Mouse (Mus musculus): ENCODE results near the gene Pcsk6. TPM values are rescaled to one million over a fixed set of nuclear protein-coding genes. Genes with fewer than 3 reads are reported as not detected.
"Not testable (repeated sequence)": the region's sequence is repeated elsewhere in the genome, so short reads cannot be mapped to it uniquely, and the experiment has no call there.

The Pcsk6 gene
- 0.69 and 0.85 TPM in 2 replicates for polyA plus RNA-seq (2014; fragmentation: Nextera tagmentation; extraction: Ambion mirVana)

GRCm38 (mm10) chr7:65861591-65862472 is at the start of gene Pcsk6:
Gene Pcsk6, plus strand, starts transcription at chr7:65861734.
- Histone ChIP-seq H3K36me3 (ENCODE audit: control insufficient read depth, insufficient read depth, low read length) (no peaks in the 10 kb centered on the region), H3K27ac (ENCODE audit: low read depth, low read length) (no peak within 1 kb of the TSS), H3K4me3 (ENCODE audit: low read depth, low read length) (peak within 1 kb of the TSS; percentile 58), H3K9me3 (ENCODE audit: control insufficient read depth, low read length) (no peaks in the 10 kb centered on the region), H3K27me3 (ENCODE audit: control insufficient read depth, insufficient read depth, low read length) (peaks cover 33% of the 10 kb centered on the region), H3K4me2 (peak within 1 kb of the TSS; percentile 98), H3K9ac (ENCODE audit: low read length) (peak within 1 kb of the TSS; percentile 61), H3K4me1 (ENCODE audit: control insufficient read depth, insufficient read depth, low read length) (peaks cover 5% of the 10 kb centered on the region)
- ATAC-seq (ENCODE audit: low FRiP score) (peak; percentile 83), DNase-seq (ENCODE audit: low spot score, missing footprints) (peak; percentile 94)
- under 1% methylated on average over 64 of the region's 111 CpGs for WGBS

GRCm38 (mm10) chr7:65813611-65814212 is 47.8 kb upstream of the Pcsk6 start:
- Histone ChIP-seq H3K4me3 (ENCODE audit: low read depth, low read length) (no peak overlapping the region), H3K9me3 (ENCODE audit: control insufficient read depth, low read length) (no peaks in the 10 kb centered on the region), H3K36me3 (ENCODE audit: control insufficient read depth, insufficient read depth, low read length) (no peaks in the 10 kb centered on the region), H3K27me3 (ENCODE audit: control insufficient read depth, insufficient read depth, low read length) (no peaks in the 10 kb centered on the region), H3K4me1 (ENCODE audit: control insufficient read depth, insufficient read depth, low read length) (no peaks in the 10 kb centered on the region), H3K27ac (ENCODE audit: low read depth, low read length) (no peak overlapping the region), H3K9ac (ENCODE audit: low read length) (no peak overlapping the region), H3K4me2 (no peak overlapping the region)
- 80% methylated on average over 8 of the region's 8 CpGs for whole genome bisulfite sequencing
- DNase-seq (ENCODE audit: low spot score, missing footprints) (no peak), ATAC-seq (ENCODE audit: low FRiP score) (no peak)

- Histone ChIP-seq H3K27ac (ENCODE audit: low read depth, low read length) (no peak overlapping the region), H3K36me3 (ENCODE audit: control insufficient read depth, insufficient read depth, low read length) (no peaks in the 10 kb centered on the region), H3K9ac (ENCODE audit: low read length) (no peak overlapping the region), H3K27me3 (ENCODE audit: control insufficient read depth, insufficient read depth, low read length) (no peaks in the 10 kb centered on the region), H3K4me2 (no peak overlapping the region), H3K4me1 (ENCODE audit: control insufficient read depth, insufficient read depth, low read length) (no peaks in the 10 kb centered on the region; the same call in 1 of the 2 replicates), H3K4me3 (ENCODE audit: low read depth, low read length) (no peak overlapping the region), H3K9me3 (ENCODE audit: control insufficient read depth, low read length) (no peaks in the 10 kb centered on the region)
- WGBS, result 95% methylated on average over 8 of the region's 8 CpGs
- DNase-seq (ENCODE audit: low spot score, missing footprints) (no peak), ATAC-seq (ENCODE audit: low FRiP score) (no peak)
These were observed 44.0 kb upstream of the Pcsk6 start for GRCm38 (mm10) chr7:65817564-65817963.

- Histone ChIP-seq H3K36me3 (ENCODE audit: control insufficient read depth, insufficient read depth, low read length) (no peaks in the 10 kb centered on the region), H3K27me3 (ENCODE audit: control insufficient read depth, insufficient read depth, low read length) (no peaks in the 10 kb centered on the region), H3K4me2 (no peak overlapping the region), H3K4me1 (ENCODE audit: control insufficient read depth, insufficient read depth, low read length) (no peaks in the 10 kb centered on the region; the same call in 1 of the 2 replicates), H3K9me3 (ENCODE audit: control insufficient read depth, low read length) (no peaks in the 10 kb centered on the region), H3K4me3 (ENCODE audit: low read depth, low read length) (no peak overlapping the region), H3K9ac (ENCODE audit: low read length) (no peak overlapping the region), H3K27ac (ENCODE audit: low read depth, low read length) (no peak overlapping the region)
- ATAC-seq (ENCODE audit: low FRiP score) (no peak), DNase-seq (ENCODE audit: low spot score, missing footprints) (no peak)
- WGBS, result 20% methylated on average over 8 of the region's 8 CpGs
These were observed 41.1 kb upstream of the Pcsk6 start for GRCm38 (mm10) chr7:65820391-65820790.

GRCm38 (mm10) chr7:65821901-65822300 is 39.6 kb upstream of the Pcsk6 start:
- not testable (repeated sequence) for H3K36me3 ChIP-seq (ENCODE audit: control insufficient read depth, insufficient read depth, low read length)
- WGBS, result 81% methylated on average over 4 of the region's 4 CpGs

GRCm38 (mm10) chr7:65822506-65823119 is 38.9 kb upstream of the Pcsk6 start:
- H3K4me3 ChIP-seq (ENCODE audit: low read depth, low read length), result no peak overlapping the region
- H3K27me3 ChIP-seq (ENCODE audit: control insufficient read depth, insufficient read depth, low read length), result no peaks in the 10 kb centered on the region
- H3K4me2 ChIP-seq, result no peak overlapping the region
- H3K4me1 ChIP-seq (ENCODE audit: control insufficient read depth, insufficient read depth, low read length), result no peaks in the 10 kb centered on the region; the same call in 1 of the 2 replicates
- H3K36me3 ChIP-seq (ENCODE audit: control insufficient read depth, insufficient read depth, low read length), result no peaks in the 10 kb centered on the region
- H3K9ac ChIP-seq (ENCODE audit: low read length), result no peak overlapping the region
- 86% methylated on average over 2 of the region's 2 CpGs for WGBS
- no peak overlapping the region for H3K27ac ChIP-seq (ENCODE audit: low read depth, low read length)
- DNase-seq (ENCODE audit: low spot score, missing footprints), result no peak
- no peak for ATAC-seq (ENCODE audit: low FRiP score)
- no peaks in the 10 kb centered on the region for H3K9me3 ChIP-seq (ENCODE audit: control insufficient read depth, low read length)

More at GRCm38 (mm10) chr7:65821901-65822300, 39.6 kb upstream of the Pcsk6 start:
- H3K4me1 ChIP-seq (ENCODE audit: control insufficient read depth, insufficient read depth, low read length); H3K27ac ChIP-seq (ENCODE audit: low read depth, low read length); H3K4me2 ChIP-seq; H3K4me3 ChIP-seq (ENCODE audit: low read depth, low read length); DNase-seq (ENCODE audit: low spot score, missing footprints); ATAC-seq (ENCODE audit: low FRiP score); H3K9me3 ChIP-seq (ENCODE audit: control insufficient read depth, low read length); H3K9ac ChIP-seq (ENCODE audit: low read length); H3K27me3 ChIP-seq (ENCODE audit: control insufficient read depth, insufficient read depth, low read length): not testable (repeated sequence)

- no peaks in the 10 kb centered on the region for H3K4me1 ChIP-seq (ENCODE audit: control insufficient read depth, insufficient read depth, low read length)
- H3K27ac ChIP-seq (ENCODE audit: low read depth, low read length), result no peak overlapping the region
- ATAC-seq (ENCODE audit: low FRiP score), result no peak
- no peak for DNase-seq (ENCODE audit: low spot score, missing footprints)
- no peak overlapping the region for H3K9ac ChIP-seq (ENCODE audit: low read length)
- no peak overlapping the region for H3K4me2 ChIP-seq
- H3K4me3 ChIP-seq (ENCODE audit: low read depth, low read length), result no peak overlapping the region
- WGBS, result 94% methylated on average over 3 of the region's 3 CpGs
- H3K9me3 ChIP-seq (ENCODE audit: control insufficient read depth, low read length), result peaks cover 3% of the 10 kb centered on the region; the same call in 1 of the 2 replicates
- no peaks in the 10 kb centered on the region for H3K27me3 ChIP-seq (ENCODE audit: control insufficient read depth, insufficient read depth, low read length)
- H3K36me3 ChIP-seq (ENCODE audit: control insufficient read depth, insufficient read depth, low read length), result no peaks in the 10 kb centered on the region
These were observed 21.8 kb upstream of the Pcsk6 start for GRCm38 (mm10) chr7:65839756-65840155.

GRCm38 (mm10) chr7:65843210-65843609 is 18.3 kb upstream of the Pcsk6 start:
- 33% methylated on average over 2 of the region's 2 CpGs for WGBS
- Histone ChIP-seq H3K27ac (ENCODE audit: low read depth, low read length) (no peak overlapping the region), H3K9ac (ENCODE audit: low read length) (no peak overlapping the region), H3K4me3 (ENCODE audit: low read depth, low read length) (no peak overlapping the region), H3K27me3 (ENCODE audit: control insufficient read depth, insufficient read depth, low read length) (no peaks in the 10 kb centered on the region), H3K9me3 (ENCODE audit: control insufficient read depth, low read length) (peaks cover 3% of the 10 kb centered on the region; the same call in 1 of the 2 replicates), H3K36me3 (ENCODE audit: control insufficient read depth, insufficient read depth, low read length) (no peaks in the 10 kb centered on the region), H3K4me2 (no peak overlapping the region), H3K4me1 (ENCODE audit: control insufficient read depth, insufficient read depth, low read length) (no peaks in the 10 kb centered on the region)
- ATAC-seq (ENCODE audit: low FRiP score), result no peak
- DNase-seq (ENCODE audit: low spot score, missing footprints), result no peak

- H3K4me2 ChIP-seq, result no peak overlapping the region
These were observed 553 bp upstream of the Pcsk6 start for GRCm38 (mm10) chr7:65860981-65861380.

More at GRCm38 (mm10) chr7:65860981-65861380, 553 bp upstream of the Pcsk6 start:
- Histone ChIP-seq H3K36me3 (ENCODE audit: control insufficient read depth, insufficient read depth, low read length) (no peaks in the 10 kb centered on the region), H3K9me3 (ENCODE audit: control insufficient read depth, low read length) (no peaks in the 10 kb centered on the region), H3K4me3 (ENCODE audit: low read depth, low read length) (no peak overlapping the region), H3K4me1 (ENCODE audit: control insufficient read depth, insufficient read depth, low read length) (peaks cover 5% of the 10 kb centered on the region), H3K9ac (ENCODE audit: low read length) (no peak overlapping the region), H3K27ac (ENCODE audit: low read depth, low read length) (no peak overlapping the region), H3K27me3 (ENCODE audit: control insufficient read depth, insufficient read depth, low read length) (peaks cover 33% of the 10 kb centered on the region)
- WGBS, result 57% methylated on average over 7 of the region's 7 CpGs
- DNase-seq (ENCODE audit: low spot score, missing footprints), result no peak
- ATAC-seq (ENCODE audit: low FRiP score), result no peak

Data from midbrain, embryonic 11.5 days (tissue).